14 mouse cellular contexts compared by ENCODE assay signal in the genomic region with DNA sequence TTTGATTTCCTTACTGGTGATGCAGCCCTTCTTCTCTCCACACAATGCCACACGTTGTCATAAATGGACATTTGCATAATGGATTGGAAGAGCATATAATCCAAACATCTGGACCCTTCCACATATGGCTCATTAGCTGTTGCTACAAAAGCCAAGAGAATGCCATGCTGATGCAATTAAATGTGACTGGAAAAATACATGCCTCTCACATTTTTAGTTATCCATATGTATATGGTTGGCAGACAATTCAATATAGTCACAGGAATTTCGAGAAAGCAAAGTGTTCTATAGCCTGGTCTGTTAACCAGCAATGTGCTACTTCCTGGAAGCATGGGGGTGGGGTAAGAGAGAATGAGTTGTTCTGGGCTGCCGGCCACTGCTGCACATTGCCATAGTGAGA.
DNase-seq lines count a peak whose midpoint lies in the region; ATAC-seq and TF ChIP-seq lines count a peak whose summit lies in the region.
"Had no signal": no experiment of that assay in that cellular context is flagged by ENCODE, and none has a peak within 500 bp of the region (broad histone marks: within the 10 kb centered on the region; RNA-seq: fewer than 3 reads in every experiment).

No protein-coding gene starts in this region.

- peak overlapping the region; percentile 73 for H3K27ac ChIP-seq in forebrain, embryonic 13.5 days
- H3K27ac ChIP-seq in hindbrain, embryonic 14.5 days: peak overlapping the region; percentile 32; the same call in 1 of the 2 replicates
- peak overlapping the region; percentile 41; the same call in 1 of the 2 replicates for H3K27ac ChIP-seq in midbrain, embryonic 14.5 days (replicated peaks; ENCODE audit: low read depth, low read length)
- H3K27ac ChIP-seq in intestine, postnatal 0 days (ENCODE audit: low read depth, low read length): no peak overlapping the region
- H3K27ac ChIP-seq: macrophage; neural tube, embryonic 12.5 days had no signal

- 27% methylated on average over 3 of the region's 3 CpGs for WGBS in forebrain, embryonic 13.5 days
- 38% methylated on average over 3 of the region's 3 CpGs for WGBS in hindbrain, embryonic 14.5 days
- WGBS in midbrain, embryonic 14.5 days: 19% methylated on average over 3 of the region's 3 CpGs
- 47% methylated on average over 3 of the region's 3 CpGs for WGBS in intestine, postnatal 0 days

- peak; percentile 94 for ATAC-seq in forebrain, embryonic 13.5 days
- ATAC-seq in hindbrain, embryonic 14.5 days (ENCODE audit: low FRiP score): peak; percentile 79
- peak; percentile 85 for ATAC-seq in midbrain, embryonic 14.5 days (ENCODE audit: low FRiP score, low TSS enrichment)
- no peak for ATAC-seq in intestine, postnatal 0 days
- ATAC-seq: activated CD4-positive, CD25-positive, alpha-beta regulatory T cell, adult 4 months had no signal

- TF ChIP-seq CTCF in intestine, postnatal 0 days (IDR thresholded peaks at IDR 0.05; ENCODE audit: low read depth): no peak

- DNase-seq in left cerebral cortex, postnatal 4 days: peak; percentile 10
- DNase-seq in left cerebral cortex, postnatal 36 days (ENCODE audit: low spot score in 2 of 2): no peak
- DNase-seq in hindbrain, embryonic 14.5 days (ENCODE audit: low spot score): peak; percentile 33
- peak; percentile 50 for DNase-seq in midbrain, embryonic 14.5 days
- no peak for DNase-seq in embryo, embryonic 10.5 days (ENCODE audit: low spot score)
- DNase-seq: cerebellum, adult 11-12 months; heart, adult 11 months; heart, postnatal 36 days; thymus, postnatal 25 days had no signal

- no peak overlapping the region for H3K4me2 ChIP-seq in forebrain, embryonic 13.5 days
- H3K4me2 ChIP-seq in hindbrain, embryonic 14.5 days (replicated peaks): no peak overlapping the region
- H3K4me2 ChIP-seq in midbrain, embryonic 14.5 days (ENCODE audit: low read length): no peak overlapping the region
- no peak overlapping the region for H3K4me2 ChIP-seq in intestine, postnatal 0 days (replicated peaks; ENCODE audit: low read depth)
- H3K4me2 ChIP-seq: neural tube, embryonic 12.5 days had no signal

- no peak overlapping the region for H3K9ac ChIP-seq in forebrain, embryonic 13.5 days
- no peak overlapping the region for H3K9ac ChIP-seq in hindbrain, embryonic 14.5 days
- H3K9ac ChIP-seq in midbrain, embryonic 14.5 days (replicated peaks; ENCODE audit: low read length): no peak overlapping the region
- no peak overlapping the region for H3K9ac ChIP-seq in intestine, postnatal 0 days (ENCODE audit: low read depth, low read length)
- H3K9ac ChIP-seq: neural tube, embryonic 12.5 days had no signal

- peaks cover 5% of the 10 kb centered on the region for H3K4me1 ChIP-seq in forebrain, embryonic 13.5 days
- H3K4me1 ChIP-seq in hindbrain, embryonic 14.5 days (replicated peaks; ENCODE audit: control insufficient read depth, insufficient read depth, low read length): no peaks in the 10 kb centered on the region
- peaks cover 9% of the 10 kb centered on the region; the same call in 1 of the 2 replicates for H3K4me1 ChIP-seq in midbrain, embryonic 14.5 days (ENCODE audit: control insufficient read depth, insufficient read depth, low read length)
- H3K4me1 ChIP-seq in intestine, postnatal 0 days (replicated peaks; ENCODE audit: control insufficient read depth, insufficient read depth, low read length): no peaks in the 10 kb centered on the region
- H3K4me1 ChIP-seq: neural tube, embryonic 12.5 days had no signal

- no peak overlapping the region for H3K4me3 ChIP-seq in forebrain, embryonic 13.5 days
- H3K4me3 ChIP-seq in hindbrain, embryonic 14.5 days (replicated peaks; ENCODE audit: low read length): no peak overlapping the region
- no peak overlapping the region for H3K4me3 ChIP-seq in midbrain, embryonic 14.5 days (replicated peaks; ENCODE audit: low read depth, low read length)
- H3K4me3 ChIP-seq in intestine, postnatal 0 days (ENCODE audit: low read depth, low read length): no peak overlapping the region
- H3K4me3 ChIP-seq: neural tube, embryonic 12.5 days had no signal

- H3K27me3 ChIP-seq in forebrain, embryonic 13.5 days: no peaks in the 10 kb centered on the region
- H3K27me3 ChIP-seq in hindbrain, embryonic 14.5 days (ENCODE audit: control insufficient read depth, insufficient read depth, low read length): no peaks in the 10 kb centered on the region
- H3K27me3 ChIP-seq in midbrain, embryonic 14.5 days (ENCODE audit: control insufficient read depth, insufficient read depth, low read length): no peaks in the 10 kb centered on the region
- no peaks in the 10 kb centered on the region for H3K27me3 ChIP-seq in intestine, postnatal 0 days (replicated peaks; ENCODE audit: control insufficient read depth, insufficient read depth, low read length)
- H3K27me3 ChIP-seq: neural tube, embryonic 12.5 days had no signal

- intact Hi-C loops in left cerebral cortex, postnatal 4 days (cut with DNase I): no loop called here
- intact Hi-C loops in left cerebral cortex, postnatal 36 days (cut with DNase I): no loop called here

- H3K36me3 ChIP-seq in forebrain, embryonic 13.5 days (ENCODE audit: poor library complexity, severe bottlenecking): no peaks in the 10 kb centered on the region
- H3K36me3 ChIP-seq in hindbrain, embryonic 14.5 days (replicated peaks; ENCODE audit: control insufficient read depth, insufficient read depth): no peaks in the 10 kb centered on the region
- H3K36me3 ChIP-seq in midbrain, embryonic 14.5 days (ENCODE audit: control insufficient read depth, insufficient read depth, low read length): no peaks in the 10 kb centered on the region
- H3K36me3 ChIP-seq in intestine, postnatal 0 days (ENCODE audit: control insufficient read depth, insufficient read depth): no peaks in the 10 kb centered on the region
- H3K36me3 ChIP-seq: neural tube, embryonic 12.5 days had no signal

- no peaks in the 10 kb centered on the region for H3K9me3 ChIP-seq in forebrain, embryonic 13.5 days (replicated peaks)
- no peaks in the 10 kb centered on the region for H3K9me3 ChIP-seq in hindbrain, embryonic 14.5 days (ENCODE audit: control insufficient read depth, low read length)
- H3K9me3 ChIP-seq in midbrain, embryonic 14.5 days (ENCODE audit: control insufficient read depth, low read length): no peaks in the 10 kb centered on the region
- H3K9me3 ChIP-seq in intestine, postnatal 0 days (ENCODE audit: control insufficient read depth): no peaks in the 10 kb centered on the region
- H3K9me3 ChIP-seq: neural tube, embryonic 12.5 days had no signal

Comparison
In these comparisons a context has a peak if more than half of its experiments do, and no peak if none do; other contexts are left out.
1. DNase-seq: peak in left cerebral cortex, postnatal 4 days (single experiment), hindbrain, embryonic 14.5 days (single experiment) and midbrain, embryonic 14.5 days (single experiment); none in left cerebral cortex, postnatal 36 days (0 of 2) and embryo, embryonic 10.5 days (single experiment).